Mouse (Mus musculus) midbrain, postnatal 0 days (tissue): ENCODE data around the gene Rcor1. TPM values are rescaled to one million over a fixed set of nuclear protein-coding genes. Genes with fewer than 3 reads are reported as not detected.

Experiments
- ATAC-seq: fragments of 200-750 bp; cut with Nextera tagmentation; 2 replicates; pipeline ENCODE4 v1.8.0; 2017; ENCODE audit warnings: moderate number of reproducible peaks, mild to moderate bottlenecking, moderate TSS enrichment, moderate library complexity; ENCODE audit not compliant: low FRiP score
- DNase-seq: peaks from one replicate; pipeline ENCODE4 v3.0.0-alpha.2; 2015; ENCODE audit warnings: low spot score
- H3K27ac ChIP-seq: fragments of 300-500 bp; sonication (generic); 2 replicates; pipeline ENCODE4 v1.5.1; 2014; ENCODE audit warnings: low read depth, mild to moderate bottlenecking, low read length, mixed read lengths
- H3K27me3 ChIP-seq: fragments of 300-500 bp; sonication (generic); 2 replicates; pipeline ENCODE4 v1.6.1; 2014; ENCODE audit warnings: low read length, control low read depth, mixed read lengths; ENCODE audit not compliant: insufficient read depth
- H3K36me3 ChIP-seq: fragments of 300-500 bp; sonication (generic); 2 replicates; pipeline ENCODE4 v1.6.1; 2014; ENCODE audit warnings: low read length, control low read depth, mixed read lengths; ENCODE audit not compliant: insufficient read depth
- H3K4me1 ChIP-seq: fragments of 300-500 bp; sonication (generic); 2 replicates; pipeline ENCODE4 v1.6.1; 2014; ENCODE audit warnings: mild to moderate bottlenecking, control low read depth, antibody characterized with exemption, low read length, mixed read lengths; ENCODE audit not compliant: insufficient read depth
- H3K4me2 ChIP-seq: fragments of 300-500 bp; sonication (generic); 2 replicates; pipeline ENCODE4 v1.6.1; 2014; ENCODE audit warnings: low read depth, mild to moderate bottlenecking, low read length, mixed read lengths; ENCODE audit not compliant: poor library complexity, severe bottlenecking
- H3K4me3 ChIP-seq: fragments of 300-500 bp; sonication (generic); 2 replicates; pipeline ENCODE4 v1.5.1; 2014; ENCODE audit warnings: low read depth, mild to moderate bottlenecking, low read length, moderate library complexity
- H3K9ac ChIP-seq: fragments of 300-500 bp; sonication (generic); replicated peaks from 2 replicates; pipeline ENCODE4 v1.6.1; 2014; ENCODE audit warnings: mild to moderate bottlenecking, low read length, moderate library complexity, mixed read lengths; ENCODE audit not compliant: poor library complexity, severe bottlenecking
- H3K9me3 ChIP-seq: fragments of 300-500 bp; sonication (generic); 2 replicates; pipeline ENCODE4 v1.6.1; 2016; ENCODE audit warnings: low read length, control low read depth
- CTCF ChIP-seq: IDR thresholded peaks from 2 replicates; pipeline ENCODE4 v1.5.1; 2016; ENCODE audit warnings: antibody characterized with exemption, mild to moderate bottlenecking
- WGBS: fragments of 180-500 bp; shearing (Covaris S2); extraction: QIAGEN DNeasy Blood & Tissue Kit; methylation state at CpG from one replicate; pipeline ENCODE4 v1.1.7; 2014; 5-methylcytosine and 5-hydroxymethylcytosine counted together
- polyA plus RNA-seq: library from polyadenylated mRNA; unstranded; fragments of >200 nt; fragmentation: Nextera tagmentation; extraction: Ambion mirVana; gene quantifications from 2 replicates; pipeline ENCODE4 v1.2.1, GENCODE M21; 2015
- total RNA-seq: library from RNA; depleted of rRNA; stranded (reverse); fragments of >200 nt; gene quantifications from 2 replicates; pipeline ENCODE4 v1.2.3, GENCODE M21; 2014

The Rcor1 gene
- total and polyA plus RNA-seq, 2 experiments from 2014 or later, result 2.7 to 14.9 TPM

DNA sequence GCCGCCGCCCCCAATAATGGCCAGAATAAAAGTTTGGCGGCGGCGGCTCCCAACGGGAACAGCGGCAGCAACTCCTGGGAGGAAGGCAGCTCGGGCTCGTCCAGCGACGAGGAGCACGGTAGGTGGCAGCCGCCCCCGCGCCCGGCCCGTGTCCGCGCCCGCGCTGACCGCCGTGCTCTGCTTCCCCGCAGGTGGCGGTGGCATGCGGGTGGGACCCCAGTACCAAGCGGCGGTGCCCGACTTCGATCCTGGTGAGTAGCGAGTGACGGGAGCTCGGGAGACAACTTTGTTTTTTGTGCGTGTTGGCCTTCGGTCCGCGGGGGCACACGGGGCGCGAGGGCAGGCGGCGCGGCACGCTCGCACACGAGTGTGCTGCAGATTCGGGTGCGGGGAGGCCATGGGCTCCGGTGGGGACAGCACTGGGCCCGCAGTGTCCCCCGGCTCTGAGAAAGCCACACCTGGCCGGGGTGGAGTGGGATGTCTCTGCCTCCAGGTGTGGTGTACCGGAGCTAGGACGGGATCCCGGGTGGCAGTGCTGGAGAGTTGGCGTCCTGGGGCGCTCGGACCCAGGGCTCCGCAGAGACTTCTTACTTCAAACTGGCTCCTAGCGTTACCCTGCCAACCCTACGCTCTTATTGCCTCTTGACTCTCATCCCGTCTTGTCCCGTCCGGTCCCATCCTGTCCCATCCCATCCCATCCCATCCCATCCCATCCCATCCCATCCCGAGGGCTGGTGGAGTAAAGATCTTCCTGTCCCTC is 800 bp downstream of the Rcor1 start:
- Histone ChIP-seq H3K4me1 (no peaks in the 10 kb centered on the region; the same call in 1 of the 2 replicates), H3K27me3 (no peaks in the 10 kb centered on the region), H3K36me3 (no peaks in the 10 kb centered on the region), H3K9me3 (no peaks in the 10 kb centered on the region), H3K9ac (peak overlapping the region; percentile 67), H3K4me3 (peak overlapping the region; percentile 96), H3K4me2 (peak overlapping the region; percentile 98), H3K27ac (peak overlapping the region; percentile 64)
- WGBS, result 0% methylated on average over 54 of the region's 65 CpGs
- 0 out of 2 replicates have a peak, but pooled peaks have one; percentile 1 for ATAC-seq
- TF ChIP-seq CTCF, result no peak
- DNase-seq, result no peak

DNA sequence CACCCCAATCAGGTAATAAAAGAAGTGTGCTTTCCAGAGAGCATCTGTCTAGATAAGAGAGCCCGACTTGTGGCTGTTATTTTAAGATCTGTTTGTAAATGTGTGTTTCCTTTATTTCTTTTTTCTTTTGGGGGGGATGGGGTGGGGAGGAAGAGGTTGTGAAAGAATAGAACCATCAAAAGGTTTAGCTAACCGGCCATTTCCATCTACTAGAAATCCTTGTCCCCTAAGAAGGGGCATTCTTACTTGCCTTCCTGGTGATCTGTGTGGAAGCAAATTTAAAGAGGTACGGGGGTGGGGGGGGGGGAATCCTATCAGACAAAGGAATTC is 1.3 kb downstream of the Rcor1 start:
- WGBS, result 5% methylated on average over 3 of the region's 3 CpGs
- no peaks in the 10 kb centered on the region; the same call in 1 of the 2 replicates for H3K4me1 ChIP-seq
- ATAC-seq, result no peak

DNA sequence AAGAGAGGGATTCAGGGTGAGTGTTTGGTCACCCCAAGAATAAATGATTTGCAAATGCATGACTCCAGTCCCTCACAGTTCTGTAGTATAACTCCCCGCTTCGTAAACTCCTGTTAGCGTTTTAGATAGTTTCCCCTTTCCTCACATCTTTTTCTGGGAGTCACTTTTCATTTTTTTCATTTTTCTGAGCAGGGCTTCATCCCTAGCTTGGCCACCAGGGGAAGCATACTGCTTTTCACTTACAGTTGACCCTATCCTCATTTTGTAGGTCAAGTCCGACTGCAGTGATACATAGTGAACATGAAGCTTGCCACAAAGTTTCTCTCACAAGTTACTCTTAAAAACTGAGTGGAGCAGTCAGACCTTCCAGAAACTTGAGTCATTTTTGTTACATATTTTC is 2.0 kb downstream of the Rcor1 start:
- H3K27me3 ChIP-seq, result no peaks in the 10 kb centered on the region
- H3K4me2 ChIP-seq, result peak overlapping the region; percentile 98
- H3K36me3 ChIP-seq, result no peaks in the 10 kb centered on the region
- H3K9ac ChIP-seq, result no peak overlapping the region
- WGBS, result 37% methylated on average over 4 of the region's 4 CpGs
- H3K9me3 ChIP-seq, result no peaks in the 10 kb centered on the region
- H3K27ac ChIP-seq, result no peak overlapping the region
- H3K4me1 ChIP-seq, result no peaks in the 10 kb centered on the region; the same call in 1 of the 2 replicates
- no peak for ATAC-seq
- peak; percentile 53 for DNase-seq
- TF ChIP-seq CTCF, result peak; percentile 82
- peak overlapping the region; percentile 96; the same call in 1 of the 2 replicates for H3K4me3 ChIP-seq

More for the DNA sequence above, 1.3 kb downstream of the Rcor1 start:
- Histone ChIP-seq H3K36me3 (no peaks in the 10 kb centered on the region), H3K27me3 (no peaks in the 10 kb centered on the region), H3K9ac (peak overlapping the region; percentile 67), H3K4me2 (peak overlapping the region; percentile 98), H3K27ac (no peak overlapping the region), H3K4me3 (peak overlapping the region; percentile 96), H3K9me3 (no peaks in the 10 kb centered on the region)
- TF ChIP-seq CTCF, result no peak
- no peak for DNase-seq

DNA sequence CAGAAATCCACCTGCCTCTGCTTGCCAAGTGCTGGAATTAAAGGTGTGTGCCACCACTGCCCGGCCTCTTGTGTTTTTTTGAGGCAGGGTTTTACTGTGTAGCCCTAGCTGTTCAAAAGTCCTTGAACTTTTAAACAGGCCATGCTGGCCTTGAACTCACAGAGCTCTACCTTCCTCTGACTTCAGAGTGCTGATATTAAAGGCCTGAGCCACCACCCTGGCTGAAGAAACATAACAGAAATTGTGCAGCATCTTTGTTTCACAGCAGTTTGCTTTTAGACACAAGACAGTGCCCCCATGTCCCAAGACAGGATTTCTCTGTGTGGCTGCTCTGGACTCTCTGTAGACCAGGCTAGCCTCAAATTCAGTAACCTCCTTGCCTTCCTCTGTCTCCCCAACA is 3.2 kb downstream of the Rcor1 start:
- TF ChIP-seq CTCF, result no peak
- ATAC-seq, result no peak
- H3K4me1 ChIP-seq, result no peaks in the 10 kb centered on the region; the same call in 1 of the 2 replicates
- WGBS, result 97% methylated on average over 1 of the region's 1 CpGs
- H3K9me3 ChIP-seq, result no peaks in the 10 kb centered on the region
- no peak for DNase-seq
- no peaks in the 10 kb centered on the region for H3K36me3 ChIP-seq
- H3K9ac ChIP-seq, result no peak overlapping the region
- no peak overlapping the region for H3K4me2 ChIP-seq
- H3K4me3 ChIP-seq, result no peak overlapping the region
- no peak overlapping the region for H3K27ac ChIP-seq
- no peaks in the 10 kb centered on the region for H3K27me3 ChIP-seq

DNA sequence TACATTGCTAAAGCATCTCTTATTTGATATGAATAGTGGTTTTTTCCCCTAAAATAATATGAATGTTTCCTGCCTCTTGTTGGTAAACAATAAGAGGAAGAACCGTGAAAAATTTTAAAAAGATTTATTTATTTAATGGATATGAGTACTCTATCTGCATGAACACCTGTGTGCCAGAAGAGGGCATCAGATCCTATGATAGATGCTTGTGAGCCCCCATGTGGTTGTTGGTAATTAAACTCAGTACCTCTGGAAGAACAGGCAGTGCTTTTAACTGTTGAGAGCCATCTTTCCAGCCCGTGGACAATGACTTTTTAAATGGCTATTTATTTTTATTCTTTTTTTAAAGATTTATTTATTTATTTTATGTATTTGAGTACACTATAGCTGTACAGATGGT is 5.7 kb downstream of the Rcor1 start:
- no peak for DNase-seq
- no peaks in the 10 kb centered on the region for H3K36me3 ChIP-seq
- H3K9ac ChIP-seq, result no peak overlapping the region
- no peak for ATAC-seq
- H3K27me3 ChIP-seq, result no peaks in the 10 kb centered on the region
- no peaks in the 10 kb centered on the region for H3K4me1 ChIP-seq
- peak; percentile 47 for TF ChIP-seq CTCF
- H3K9me3 ChIP-seq, result no peaks in the 10 kb centered on the region
- H3K27ac ChIP-seq, result no peak overlapping the region
- H3K4me3 ChIP-seq, result no peak overlapping the region
- WGBS, result 93% methylated on average over 2 of the region's 2 CpGs
- no peak overlapping the region for H3K4me2 ChIP-seq

DNA sequence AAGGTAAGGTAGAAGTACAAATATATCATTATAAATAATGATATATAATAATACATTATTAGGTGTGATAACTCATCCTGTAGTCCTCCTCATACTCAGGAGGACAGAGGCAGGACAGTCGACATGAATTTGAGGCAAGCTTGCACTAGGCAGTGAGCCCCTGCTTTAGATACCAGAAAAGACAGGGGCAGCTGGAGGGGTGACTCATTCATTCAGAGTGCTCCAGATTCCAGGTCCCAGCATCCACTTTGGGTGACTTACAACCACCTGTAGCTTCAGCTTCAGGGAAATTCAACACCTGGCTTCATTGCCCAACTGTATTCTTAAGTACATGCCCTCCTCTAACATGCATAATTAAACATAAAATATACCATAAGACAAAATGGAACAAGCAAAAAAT is 7.7 kb downstream of the Rcor1 start:
- no peak for TF ChIP-seq CTCF
- H3K9ac ChIP-seq, result no peak overlapping the region
- H3K36me3 ChIP-seq, result no peaks in the 10 kb centered on the region
- WGBS, result 96% methylated on average over 1 of the region's 1 CpGs
- no peak overlapping the region for H3K4me2 ChIP-seq
- no peaks in the 10 kb centered on the region for H3K9me3 ChIP-seq
- H3K4me1 ChIP-seq, result no peaks in the 10 kb centered on the region
- DNase-seq, result no peak
- ATAC-seq, result no peak
- no peak overlapping the region for H3K4me3 ChIP-seq
- no peaks in the 10 kb centered on the region for H3K27me3 ChIP-seq
- no peak overlapping the region for H3K27ac ChIP-seq
